Mouse (Mus musculus): ENCODE data around the gene Chac1.

Gene Chac1

DNA sequence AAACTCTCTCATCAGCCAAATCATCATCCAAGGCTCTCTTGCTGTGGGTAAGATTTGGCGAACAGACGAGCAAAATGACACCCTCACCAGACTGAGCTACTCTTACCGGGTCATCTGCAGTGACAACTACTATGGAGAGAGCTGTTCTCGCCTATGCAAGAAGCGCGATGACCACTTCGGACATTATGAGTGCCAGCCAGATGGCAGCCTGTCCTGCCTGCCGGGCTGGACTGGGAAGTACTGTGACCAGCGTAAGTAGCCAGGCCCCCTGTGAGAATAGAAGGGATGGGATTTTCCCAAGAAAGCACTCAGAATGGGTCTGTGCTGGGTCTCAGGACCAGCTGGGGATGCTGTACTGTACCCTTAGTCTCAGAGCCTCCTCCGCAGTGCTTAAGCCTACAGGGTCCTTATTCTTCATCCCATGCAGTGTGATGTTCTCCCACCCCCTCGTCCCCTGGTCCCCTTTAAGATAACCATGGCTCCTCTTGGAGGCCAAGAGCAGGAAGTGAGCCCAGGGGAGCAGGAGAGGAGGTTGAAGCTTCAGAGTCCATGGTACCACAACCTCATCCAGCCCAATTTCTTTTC, 23.0 kb upstream of the Chac1 start:
- no peak for DNase-seq (ENCODE audit: low spot score)

DNA sequence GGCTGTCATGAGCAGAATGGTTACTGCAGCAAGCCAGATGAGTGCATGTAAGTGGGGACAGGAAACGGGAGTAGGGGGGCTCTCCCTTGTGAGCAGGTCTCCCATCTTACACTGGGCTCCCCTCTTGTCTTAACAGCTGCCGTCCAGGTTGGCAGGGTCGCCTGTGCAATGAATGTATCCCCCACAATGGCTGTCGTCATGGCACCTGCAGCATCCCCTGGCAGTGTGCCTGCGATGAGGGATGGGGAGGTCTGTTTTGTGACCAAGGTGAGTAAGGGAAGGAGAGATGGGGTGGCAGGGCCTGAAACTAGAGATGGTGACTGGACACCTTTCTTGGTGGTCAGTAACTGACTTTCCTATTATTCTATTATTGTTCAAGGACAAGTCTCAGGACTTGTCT, 22.5 kb upstream of the Chac1 start:
- DNase-seq (ENCODE audit: low spot score) = no peak

DNA sequence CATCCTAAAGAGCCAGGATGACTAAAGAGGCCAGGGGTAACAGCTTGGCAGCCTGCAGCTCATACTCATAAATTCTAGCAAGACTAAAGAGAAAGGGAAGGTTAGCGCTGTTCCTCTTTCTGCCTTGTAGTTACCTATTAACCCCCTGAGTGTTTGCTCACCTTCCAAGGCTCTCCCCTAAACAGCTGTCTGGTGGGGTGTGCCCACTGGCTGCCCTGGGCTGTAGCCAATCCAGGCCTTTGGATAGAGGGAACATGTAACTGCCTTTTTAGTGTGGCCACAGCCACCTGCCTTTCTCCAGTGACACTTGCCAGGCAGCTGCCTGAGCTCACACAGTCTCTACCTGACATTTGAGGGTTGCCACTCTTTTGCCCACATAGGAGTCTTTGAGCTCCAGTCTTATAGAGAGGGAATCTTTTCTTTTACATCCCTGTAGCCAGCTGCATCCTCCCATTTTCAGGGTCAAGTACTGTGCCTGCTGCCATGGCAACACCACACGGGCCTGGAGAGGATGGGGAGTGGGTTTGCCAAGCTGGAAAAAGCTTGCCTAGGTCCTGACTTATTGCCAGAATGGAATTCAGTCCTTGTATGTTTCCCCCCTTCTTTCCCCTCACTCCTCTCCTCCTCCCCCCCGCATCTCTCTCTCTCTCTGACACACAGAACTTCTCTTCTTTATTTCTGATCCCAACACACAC, 21.8 kb upstream of the Chac1 start:
- no peak for DNase-seq (ENCODE audit: low spot score)

DNA sequence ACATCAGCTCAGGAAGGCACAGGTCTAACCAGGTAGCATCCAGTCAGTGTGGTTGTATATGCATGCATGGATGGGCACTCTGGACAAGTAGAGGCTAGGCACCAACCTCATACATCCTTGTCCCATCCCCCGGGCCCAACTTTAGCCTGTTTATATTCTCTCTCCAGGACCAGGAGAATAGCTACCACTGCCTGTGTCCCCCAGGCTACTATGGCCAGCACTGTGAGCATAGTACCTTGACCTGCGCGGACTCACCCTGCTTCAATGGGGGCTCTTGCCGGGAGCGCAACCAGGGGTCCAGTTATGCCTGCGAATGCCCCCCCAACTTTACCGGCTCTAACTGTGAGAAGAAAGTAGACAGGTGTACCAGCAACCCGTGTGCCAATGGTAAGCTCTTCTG, 20.2 kb upstream of the Chac1 start:
- no peak for DNase-seq (ENCODE audit: low spot score)

DNA sequence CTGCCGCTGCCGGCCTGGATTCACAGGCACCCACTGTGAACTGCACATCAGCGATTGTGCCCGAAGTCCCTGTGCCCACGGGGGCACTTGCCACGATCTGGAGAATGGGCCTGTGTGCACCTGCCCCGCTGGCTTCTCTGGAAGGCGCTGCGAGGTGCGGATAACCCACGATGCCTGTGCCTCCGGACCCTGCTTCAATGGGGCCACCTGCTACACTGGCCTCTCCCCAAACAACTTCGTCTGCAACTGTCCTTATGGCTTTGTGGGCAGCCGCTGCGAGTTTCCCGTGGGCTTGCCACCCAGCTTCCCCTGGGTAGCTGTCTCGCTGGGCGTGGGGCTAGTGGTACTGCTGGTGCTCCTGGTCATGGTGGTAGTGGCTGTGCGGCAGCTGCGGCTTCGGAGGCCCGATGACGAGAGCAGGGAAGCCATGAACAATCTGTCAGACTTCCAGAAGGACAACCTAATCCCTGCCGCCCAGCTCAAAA, 18.8 kb upstream of the Chac1 start:
- no peak for DNase-seq (ENCODE audit: low spot score)

DNA sequence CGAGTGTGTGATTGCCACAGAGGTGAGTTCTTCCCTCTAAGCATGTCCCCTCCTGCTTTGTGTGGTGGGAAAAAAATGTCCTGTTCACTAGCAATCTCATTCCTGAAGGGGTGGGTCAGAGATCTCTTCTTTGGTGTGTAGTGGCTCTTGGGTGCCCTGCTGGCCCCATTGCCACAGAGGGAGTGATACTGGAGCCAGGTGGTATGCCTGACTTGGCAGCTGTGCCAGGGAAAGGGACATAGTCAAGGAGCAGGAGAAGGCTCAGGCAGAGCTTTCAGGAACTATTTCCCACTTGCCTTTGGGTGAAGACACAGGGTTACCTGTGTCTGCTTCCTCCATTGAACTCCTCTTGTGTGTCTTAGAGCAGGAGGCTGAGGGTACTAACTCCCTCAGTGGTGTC, 16.9 kb upstream of the Chac1 start:
- DNase-seq (ENCODE audit: low spot score) = no peak

DNA sequence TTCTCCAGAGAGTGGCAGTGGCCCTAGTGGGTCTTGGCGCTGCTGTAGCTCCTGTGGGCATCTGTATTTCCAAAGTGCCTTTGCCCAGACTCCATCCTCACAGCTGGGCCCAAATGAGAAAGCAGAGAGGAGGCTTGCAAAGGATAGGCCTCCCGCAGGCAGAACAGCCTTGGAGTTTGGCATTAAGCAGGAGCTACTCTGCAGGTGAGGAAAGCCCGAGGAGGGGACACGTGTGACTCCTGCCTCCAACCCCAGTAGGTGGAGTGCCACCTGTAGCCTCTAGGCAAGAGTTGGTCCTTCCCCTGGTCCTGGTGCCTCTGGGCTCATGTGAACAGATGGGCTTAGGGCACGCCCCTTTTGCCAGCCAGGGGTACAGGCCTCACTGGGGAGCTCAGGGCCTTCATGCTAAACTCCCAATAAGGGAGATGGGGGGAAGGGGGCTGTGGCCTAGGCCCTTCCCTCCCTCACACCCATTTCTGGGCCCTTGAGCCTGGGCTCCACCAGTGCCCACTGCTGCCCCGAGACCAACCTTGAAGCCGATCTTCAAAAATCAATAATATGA, 16.0 kb upstream of the Chac1 start:
- DNase-seq (ENCODE audit: low spot score) = no peak

DNA sequence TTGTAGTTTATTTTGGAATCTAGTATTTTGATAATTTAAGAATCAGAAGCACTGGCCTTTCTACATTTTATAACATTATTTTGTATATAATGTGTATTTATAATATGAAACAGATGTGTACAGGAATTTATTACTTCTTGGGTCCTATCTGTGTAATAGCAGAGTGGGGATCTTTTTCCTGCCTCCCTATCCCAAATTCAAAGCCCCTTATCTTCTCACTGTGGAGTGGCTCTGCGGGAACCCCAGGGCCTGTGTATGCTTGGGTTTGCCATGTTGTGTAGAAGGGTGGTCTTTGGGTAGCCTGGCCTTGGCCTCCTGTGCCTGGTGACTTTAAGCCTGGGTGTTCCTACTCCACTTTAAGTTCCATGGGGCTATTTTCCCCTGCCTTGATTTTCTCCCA, 15.5 kb upstream of the Chac1 start:
- no peak for DNase-seq (ENCODE audit: low spot score)

DNA sequence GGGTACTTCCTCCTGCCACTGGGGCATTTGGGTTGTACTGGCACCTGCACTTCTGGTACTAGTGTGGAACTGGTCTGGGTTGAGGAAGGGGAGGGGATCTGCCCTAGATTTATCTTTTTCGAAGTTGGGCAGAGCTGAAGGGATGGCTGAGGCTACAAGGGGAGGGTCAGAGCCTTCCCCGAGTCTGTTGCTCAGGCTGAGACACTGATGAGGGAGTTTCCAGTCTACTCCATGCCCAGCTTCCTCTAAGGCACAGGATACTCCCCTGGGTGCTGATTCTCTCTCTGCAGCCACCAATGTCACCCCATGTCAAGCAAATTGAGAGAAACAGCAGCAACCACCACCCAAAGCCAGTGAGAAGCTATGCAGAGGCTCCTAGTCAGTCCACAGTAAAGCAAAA, 15.0 kb upstream of the Chac1 start:
- no peak for DNase-seq (ENCODE audit: low spot score)

DNA sequence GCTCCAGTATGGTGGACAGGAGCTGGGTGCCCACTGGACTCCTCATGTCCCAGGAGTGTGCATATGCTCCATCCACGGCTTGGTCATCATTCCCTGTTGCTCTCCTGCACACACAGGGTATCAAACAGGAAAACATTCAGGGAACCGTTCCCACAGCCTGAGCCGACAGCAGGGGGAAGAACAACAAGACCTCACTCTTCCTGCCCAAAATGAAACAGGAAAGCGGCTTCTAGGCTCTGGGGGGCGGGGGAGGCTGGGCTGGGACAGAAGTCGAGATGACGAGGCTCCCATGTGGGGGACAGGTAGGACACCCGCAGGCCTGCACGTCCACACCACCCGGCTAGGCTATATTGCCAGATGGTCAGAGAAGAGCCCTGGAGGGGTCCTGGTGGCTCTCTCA, 14.6 kb upstream of the Chac1 start:
- DNase-seq (ENCODE audit: low spot score) = no peak

DNA sequence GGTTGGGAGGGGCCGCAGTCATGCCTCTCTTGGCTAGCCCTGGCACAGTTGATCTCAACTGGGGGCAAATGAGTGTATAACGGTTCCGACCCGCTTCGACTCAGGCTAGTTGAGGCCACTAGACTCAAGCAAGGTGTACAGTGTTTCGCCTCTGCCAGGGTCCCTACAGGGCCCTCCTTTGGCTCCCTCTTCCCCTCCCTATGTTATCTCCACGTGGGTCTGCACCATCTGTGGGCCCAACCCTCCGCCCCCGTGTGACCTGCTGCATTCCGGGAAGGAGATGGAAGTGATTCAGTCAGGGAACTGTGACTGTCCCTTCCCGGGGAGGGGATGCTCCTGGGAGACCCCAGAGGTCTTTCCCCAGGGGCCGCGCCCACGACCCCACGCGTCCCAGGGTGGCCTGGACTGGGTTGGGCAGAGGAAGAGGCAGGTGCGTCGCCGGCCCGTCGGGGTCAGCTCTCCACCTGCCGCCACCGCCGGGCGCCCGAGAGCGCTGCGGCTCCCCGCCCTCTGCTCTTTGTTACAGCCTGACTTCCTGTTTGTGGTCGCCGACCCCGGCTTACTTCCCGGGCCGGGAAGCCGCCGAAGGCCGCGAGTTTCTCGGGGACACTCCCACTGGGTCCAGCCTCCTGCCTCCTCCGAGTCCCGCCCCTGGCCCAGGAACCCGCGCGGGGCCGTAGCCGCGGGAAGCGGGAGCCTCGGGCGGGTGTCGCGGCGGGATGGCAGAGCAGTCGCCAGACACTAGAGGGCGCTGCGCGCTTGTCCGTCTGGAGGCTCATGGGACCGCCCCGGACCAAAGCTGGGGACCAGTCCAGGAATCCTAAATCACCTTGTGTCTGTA, 13.4 kb upstream of the Chac1 start:
- DNase-seq (ENCODE audit: low spot score) = peak; percentile 90

DNA sequence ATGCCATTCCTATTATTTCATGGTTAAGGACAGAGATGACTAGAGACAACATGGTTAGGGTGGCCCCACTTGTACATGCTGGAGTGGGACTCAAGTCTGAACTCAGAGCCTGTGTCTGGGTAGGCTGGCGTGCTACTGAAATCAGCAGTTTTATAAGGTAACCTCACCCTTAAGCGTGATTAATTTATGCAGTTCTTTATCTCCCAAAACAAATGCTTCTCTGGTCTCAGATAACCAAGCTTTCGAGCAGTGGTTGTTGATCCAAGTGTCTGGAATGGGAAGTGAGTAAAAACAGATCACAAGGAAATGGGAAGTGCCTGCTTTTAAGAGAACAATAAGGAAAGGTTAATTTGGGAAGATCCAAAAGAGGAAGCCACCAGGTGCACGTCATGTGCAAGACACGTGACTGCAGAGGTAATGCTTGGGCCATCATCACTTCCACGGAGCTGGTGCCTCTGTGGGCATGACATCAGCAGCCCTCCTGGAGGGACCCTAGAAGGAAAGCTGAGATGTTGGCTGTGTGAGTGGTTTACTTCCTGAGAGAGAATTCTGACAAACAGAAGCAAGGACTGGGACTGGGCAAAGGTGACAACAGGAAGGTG, 6.4 kb upstream of the Chac1 start:
- no peak for DNase-seq (ENCODE audit: low spot score)

DNA sequence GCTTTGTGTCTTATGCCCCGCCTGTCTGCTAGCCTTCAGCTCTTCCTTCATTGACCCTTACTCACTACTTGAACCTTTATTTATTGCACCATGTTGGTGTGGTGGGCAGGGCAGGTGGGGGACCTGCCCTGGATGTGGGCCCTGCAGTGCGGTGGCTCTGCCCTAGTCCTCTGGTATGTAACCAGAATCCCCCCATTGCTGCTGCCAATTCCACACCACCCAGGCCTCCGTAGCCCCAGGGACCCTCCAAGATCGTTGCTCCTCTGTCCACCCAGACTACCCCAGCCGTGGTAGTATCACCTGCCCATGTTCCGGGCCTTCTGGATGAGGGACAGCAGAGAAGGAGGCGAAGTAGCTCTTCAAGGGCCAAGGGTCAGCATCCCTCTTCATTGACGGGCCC, 2.7 kb downstream of the Chac1 start:
- no peak for DNase-seq (ENCODE audit: low spot score)

DNA sequence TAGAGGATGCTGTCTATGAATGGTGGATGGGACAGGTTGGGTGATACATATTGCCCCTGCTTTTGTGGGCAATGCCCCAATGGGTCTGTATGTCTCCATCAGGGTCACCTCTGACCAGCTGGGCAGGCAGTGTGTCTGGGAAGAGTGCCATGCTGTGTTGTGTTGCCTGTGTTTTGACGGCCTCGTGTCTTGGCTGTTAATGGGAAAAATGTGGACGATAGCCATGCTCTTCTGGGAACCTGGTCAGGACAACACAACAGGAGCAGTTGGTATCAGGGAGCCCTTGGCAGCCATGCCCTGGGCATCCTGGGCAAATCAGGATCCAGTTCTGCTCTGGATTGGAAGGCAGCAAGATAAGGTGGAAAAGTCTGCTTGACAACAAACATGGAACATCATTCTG, 4.1 kb downstream of the Chac1 start:
- DNase-seq (ENCODE audit: low spot score) = no peak

DNA sequence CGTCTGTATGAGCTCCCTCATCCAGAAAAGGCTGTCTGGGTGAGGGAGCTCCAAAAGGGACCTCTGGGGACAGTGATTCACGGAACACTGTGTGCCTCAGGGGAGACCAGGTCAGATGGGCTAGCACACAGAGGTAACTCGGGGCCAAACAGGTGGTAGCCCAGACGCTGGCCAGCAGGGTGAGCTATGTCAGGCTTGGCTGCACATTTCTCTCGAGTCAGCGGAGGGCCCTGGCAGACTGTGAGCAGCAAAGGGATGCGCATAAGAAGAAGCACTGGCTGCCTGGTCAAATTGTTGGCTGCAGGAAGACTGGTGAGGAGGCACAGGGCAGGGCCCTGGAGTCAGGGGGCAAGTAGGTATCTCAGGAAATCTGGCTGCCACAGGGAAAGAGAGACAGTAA, 4.6 kb downstream of the Chac1 start:
- no peak for DNase-seq (ENCODE audit: low spot score)

DNA sequence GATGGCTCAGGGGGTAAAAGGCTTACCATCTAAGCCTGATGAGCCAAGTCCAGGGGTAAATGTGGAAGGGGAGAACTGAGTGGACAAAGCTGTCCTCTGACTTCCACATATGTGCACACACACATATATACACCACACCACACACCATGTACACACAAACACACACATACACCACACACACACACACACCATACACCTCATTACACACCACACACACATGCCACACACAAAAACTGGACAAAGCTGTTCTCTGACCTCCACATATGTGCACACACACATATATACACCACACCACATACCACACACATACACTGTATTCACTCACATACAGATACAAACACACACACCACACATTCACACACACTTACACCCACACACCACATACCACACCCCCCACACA, 5.3 kb downstream of the Chac1 start:
- no peak for DNase-seq (ENCODE audit: low spot score)

DNA sequence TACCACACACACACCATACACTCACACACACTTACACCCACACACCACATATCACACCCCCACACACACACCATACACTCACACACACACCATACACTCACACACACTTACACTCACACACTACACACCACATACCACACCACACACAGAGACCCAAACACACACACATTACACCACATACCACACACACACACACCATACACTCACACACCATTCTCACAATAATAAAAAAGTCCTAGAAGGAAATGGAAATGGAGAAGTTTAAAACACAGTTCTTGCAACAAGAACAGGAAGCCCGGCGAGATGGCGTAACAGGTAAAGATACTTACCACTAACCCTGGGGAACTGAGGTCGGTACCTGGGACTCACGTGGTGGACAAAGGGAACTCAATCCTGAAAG, 5.8 kb downstream of the Chac1 start:
- DNase-seq (ENCODE audit: low spot score) = no peak

DNA sequence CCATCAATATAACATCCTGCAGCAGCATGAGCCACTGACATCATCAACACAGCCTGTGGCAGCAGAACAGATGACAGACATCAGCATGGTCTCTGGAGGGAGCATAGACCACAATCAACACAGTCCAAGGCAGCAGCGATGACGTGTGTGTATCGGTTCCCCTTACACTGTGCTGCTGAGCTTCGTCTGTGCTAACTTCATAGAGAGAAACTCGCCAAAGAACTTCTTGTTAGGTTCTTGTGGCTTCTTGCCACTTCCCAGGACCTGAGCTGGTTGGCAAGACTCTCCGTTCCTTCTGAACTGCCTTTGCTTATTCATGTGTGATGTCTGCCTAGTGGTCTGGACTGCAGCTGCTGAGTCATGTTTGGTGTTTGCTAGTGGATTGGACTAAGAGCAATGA, 7.2 kb downstream of the Chac1 start:
- no peak for DNase-seq (ENCODE audit: low spot score)

DNA sequence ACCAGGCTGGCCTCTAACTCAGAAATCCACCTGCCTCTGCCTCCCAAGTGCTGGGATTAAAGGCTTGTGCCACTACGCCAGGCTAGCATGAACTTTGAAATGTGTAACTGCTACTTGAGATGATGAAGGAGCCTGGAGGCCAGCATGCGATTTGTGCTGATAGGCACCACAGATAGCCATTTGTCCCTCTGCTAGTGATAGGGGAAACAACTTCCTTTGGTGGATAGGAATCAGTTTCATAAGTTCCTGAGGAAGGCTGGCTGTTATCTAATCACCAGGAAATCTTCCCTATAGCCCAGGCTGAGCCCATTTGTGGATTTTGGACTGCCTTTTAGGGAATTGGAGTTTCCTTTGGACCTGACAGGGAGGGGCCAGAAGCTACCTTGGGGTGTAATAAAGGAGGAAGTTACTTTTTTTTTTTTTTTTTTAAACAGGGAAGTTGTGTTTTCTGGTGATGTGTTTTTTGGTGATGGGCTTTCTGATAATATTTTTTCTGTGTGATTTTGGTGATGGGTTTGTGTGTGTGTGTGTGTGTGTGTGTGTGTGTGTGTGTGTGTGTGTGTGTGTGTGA, 8.8 kb downstream of the Chac1 start:
- DNase-seq (ENCODE audit: low spot score) = no peak

DNA sequence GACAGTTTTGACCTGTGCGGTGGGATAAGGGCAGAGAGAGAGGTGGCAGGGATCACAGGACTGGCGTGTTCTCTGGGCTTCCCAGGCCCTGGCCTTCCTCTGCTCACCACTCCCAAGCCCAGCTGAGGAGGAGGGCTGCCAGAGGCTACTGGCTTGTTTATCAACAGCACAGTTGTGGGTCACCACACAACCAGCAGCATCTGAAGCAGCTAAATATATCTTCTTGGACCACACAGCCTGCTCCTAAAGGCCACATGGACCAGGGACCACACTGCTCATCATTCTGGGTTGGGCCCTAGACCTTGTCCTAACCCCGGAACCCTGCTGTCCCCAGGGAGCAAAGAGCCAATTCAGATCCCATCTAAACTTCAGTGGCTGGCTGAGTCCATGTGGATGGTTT, 13.9 kb downstream of the Chac1 start:
- DNase-seq (ENCODE audit: low spot score) = no peak

DNA sequence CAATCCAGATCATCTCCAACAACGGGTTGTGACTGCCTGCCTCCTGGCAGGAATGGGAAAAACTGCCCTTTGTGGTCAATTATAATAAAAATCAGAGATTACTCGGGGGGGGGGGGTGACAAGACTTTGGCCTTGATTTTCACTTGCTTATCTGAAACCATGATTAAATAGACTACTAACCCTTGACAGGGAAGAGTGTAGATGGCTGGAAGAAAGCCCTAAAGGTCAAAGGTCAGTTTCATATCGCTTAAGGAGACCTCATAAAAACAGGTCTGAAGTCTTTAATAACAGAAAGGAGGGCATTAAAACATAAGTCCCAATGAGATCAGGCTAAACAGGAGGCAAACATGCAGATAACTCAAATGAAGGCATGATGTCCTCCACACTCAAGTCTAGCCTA, 16.3 kb downstream of the Chac1 start:
- DNase-seq (ENCODE audit: low spot score) = no peak

DNA sequence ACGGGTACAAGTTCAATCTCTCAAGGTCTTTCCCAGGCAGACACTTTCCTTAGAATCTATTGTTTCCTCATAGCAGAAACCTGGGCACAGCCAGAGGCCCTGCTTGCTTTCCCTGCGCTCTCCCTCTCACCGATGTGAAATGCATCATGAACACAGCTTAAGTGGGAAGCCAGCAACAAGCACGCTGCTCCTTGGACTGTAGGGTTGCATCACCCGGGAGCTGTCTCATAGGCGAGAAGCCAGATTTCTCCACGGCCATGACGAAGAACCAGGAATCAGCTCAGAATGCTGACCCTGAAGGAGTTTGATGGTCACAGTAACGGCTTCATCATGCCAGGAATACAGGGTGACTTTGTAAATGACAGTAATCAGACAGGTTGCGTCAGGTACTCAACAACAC, 19.1 kb downstream of the Chac1 start:
- no peak for DNase-seq (ENCODE audit: low spot score)
